Mouse (Mus musculus): ENCODE data around the gene Myh9. TPM values are rescaled to one million over a fixed set of nuclear protein-coding genes. Genes with fewer than 3 reads are reported as not detected.

The Myh9 gene
- polyA plus RNA-seq, 1 experiment: 350 TPM

DNA sequence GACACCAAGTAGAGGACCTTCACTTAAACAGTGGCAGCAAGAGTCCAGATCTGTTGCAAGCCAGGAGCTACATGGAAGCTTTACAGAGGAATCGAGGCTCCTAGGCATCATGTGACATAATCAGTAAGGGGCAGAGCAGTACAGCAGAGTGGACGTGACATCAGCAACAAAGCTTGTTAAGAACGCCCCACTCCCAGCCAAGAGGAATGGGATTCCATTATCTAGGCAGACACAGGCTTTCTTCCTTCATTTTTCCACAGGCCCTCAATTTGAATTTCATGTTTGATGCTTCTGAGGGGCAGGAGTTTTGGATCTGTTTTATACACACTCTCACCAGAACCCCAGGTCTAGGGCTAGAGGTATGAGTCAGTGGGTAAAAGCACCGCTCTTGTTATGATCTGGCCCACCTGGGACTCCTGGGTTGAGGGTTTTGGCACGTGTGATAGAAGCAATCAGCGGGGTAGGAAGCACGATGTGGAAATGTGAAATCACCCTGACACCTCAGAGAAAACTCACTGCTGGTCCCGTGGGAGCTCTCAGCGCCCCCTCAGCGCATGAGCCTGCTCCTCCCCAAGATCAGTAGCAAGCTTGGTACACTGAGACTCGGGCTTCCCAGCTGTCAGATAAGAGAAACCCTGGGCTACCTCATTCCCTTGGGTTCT is 30.7 kb downstream of the Myh9 start:
- 71% methylated on average over 11 of the region's 11 CpGs for WGBS
- TF ChIP-seq POLR2A (IDR thresholded peaks at IDR 0.05; ENCODE audit: insufficient read depth, low read depth, low read length): no peak
- no peak for TF ChIP-seq CTCF (IDR thresholded peaks at IDR 0.05; ENCODE audit: insufficient read depth, low read depth, low read length)
- H3K27ac ChIP-seq (ENCODE audit: insufficient read depth, low read depth, low read length): no peak overlapping the region

DNA sequence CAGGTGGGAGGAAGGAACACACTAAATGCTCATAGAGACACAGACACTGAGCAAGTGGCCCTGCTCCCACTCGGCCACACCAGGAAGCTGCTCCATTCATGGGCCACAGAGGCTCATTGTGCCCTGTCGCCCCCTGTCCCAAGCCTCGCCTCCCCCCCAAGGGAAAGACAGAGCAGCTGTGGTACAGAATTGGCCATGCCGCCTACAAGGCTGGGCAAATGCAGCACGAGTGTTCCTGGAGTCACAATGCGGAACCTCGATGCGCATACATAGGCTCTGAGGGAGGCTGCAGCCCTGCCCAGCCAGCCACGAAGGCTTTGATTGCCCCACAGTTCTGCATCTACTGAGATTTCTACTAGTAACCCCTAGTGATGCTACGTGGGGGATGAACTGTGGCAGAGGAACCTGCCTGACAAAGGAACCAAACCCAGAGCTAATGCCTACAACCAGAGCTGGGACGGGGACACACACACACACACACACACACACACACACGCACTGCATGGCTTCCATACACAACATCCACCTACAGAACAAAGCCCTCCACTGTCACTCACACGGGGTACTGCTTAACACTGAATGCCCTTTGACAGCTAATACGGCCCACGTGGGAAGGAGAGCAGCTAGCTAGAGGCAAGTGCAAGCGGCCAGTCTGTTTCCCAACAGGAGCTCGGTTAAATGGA is 31.4 kb downstream of the Myh9 start:
- peaks cover 40% of the 10 kb centered on the region for H3K4me1 ChIP-seq (ENCODE audit: control insufficient read depth, insufficient read depth, low read length)
- TF ChIP-seq CTCF (IDR thresholded peaks at IDR 0.05; ENCODE audit: insufficient read depth, low read depth, low read length): no peak
- no peak for TF ChIP-seq POLR2A (IDR thresholded peaks at IDR 0.05; ENCODE audit: insufficient read depth, low read depth, low read length)
- WGBS: 50% methylated on average over 17 of the region's 17 CpGs
- H3K4me3 ChIP-seq (ENCODE audit: insufficient read depth, low read depth, low read length): no peak overlapping the region
- no peak overlapping the region for H3K27ac ChIP-seq (ENCODE audit: insufficient read depth, low read depth, low read length)

More for the DNA sequence above, 30.7 kb downstream of the Myh9 start:
- Histone ChIP-seq H3K4me1 (ENCODE audit: control insufficient read depth, insufficient read depth, low read length) (peaks cover 44% of the 10 kb centered on the region), H3K4me3 (ENCODE audit: insufficient read depth, low read depth, low read length) (no peak overlapping the region)

DNA sequence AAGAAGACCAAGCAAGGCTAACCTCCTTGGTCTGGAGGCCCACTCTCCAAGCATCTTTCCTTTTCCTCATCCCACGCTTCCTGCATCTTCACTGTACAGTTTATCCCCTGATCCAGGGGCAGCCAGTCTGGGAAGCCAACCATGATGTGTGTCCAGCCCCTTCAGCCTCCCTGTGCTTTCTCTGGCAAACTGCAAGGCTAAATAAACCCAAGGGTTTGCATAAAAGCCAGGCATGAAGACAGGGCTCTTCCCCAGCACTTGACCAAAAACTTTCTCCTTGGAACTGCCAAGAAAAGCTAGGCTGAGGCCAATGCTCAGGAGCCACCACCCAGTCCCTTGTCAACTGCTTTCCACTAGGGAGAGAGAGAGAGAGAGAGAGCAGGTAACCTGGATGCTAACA is 32.5 kb downstream of the Myh9 start:
- H3K4me3 ChIP-seq (ENCODE audit: insufficient read depth, low read depth, low read length): no peak overlapping the region
- no peak overlapping the region for H3K27ac ChIP-seq (ENCODE audit: insufficient read depth, low read depth, low read length)
- WGBS: 95% methylated on average over 1 of the region's 1 CpGs
- TF ChIP-seq CTCF (IDR thresholded peaks at IDR 0.05; ENCODE audit: insufficient read depth, low read depth, low read length) (no peak), POLR2A (IDR thresholded peaks at IDR 0.05; ENCODE audit: insufficient read depth, low read depth, low read length) (no peak)
- H3K4me1 ChIP-seq (ENCODE audit: control insufficient read depth, insufficient read depth, low read length): peaks cover 47% of the 10 kb centered on the region

DNA sequence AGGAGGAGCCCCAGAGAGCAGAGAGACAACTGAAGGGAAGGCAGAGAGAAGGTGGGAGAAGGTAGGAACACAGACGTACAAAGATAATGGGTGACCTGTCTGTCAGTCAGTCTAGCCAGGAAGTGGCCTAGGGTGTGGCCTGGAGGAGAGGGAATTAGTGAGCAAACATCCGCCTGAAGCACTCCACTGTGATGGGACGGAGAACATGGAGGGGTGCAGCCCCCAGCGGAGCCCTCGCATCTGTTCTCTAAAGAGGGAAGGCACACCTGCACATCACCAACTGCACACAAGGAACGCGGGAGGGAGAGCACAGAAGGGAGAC is 34.8 kb downstream of the Myh9 start:
- Histone ChIP-seq H3K27ac (ENCODE audit: insufficient read depth, low read depth, low read length) (no peak overlapping the region), H3K4me3 (ENCODE audit: insufficient read depth, low read depth, low read length) (no peak overlapping the region), H3K4me1 (ENCODE audit: control insufficient read depth, insufficient read depth, low read length) (peaks cover 48% of the 10 kb centered on the region)
- 76% methylated on average over 7 of the region's 7 CpGs for WGBS
- TF ChIP-seq POLR2A (IDR thresholded peaks at IDR 0.05; ENCODE audit: insufficient read depth, low read depth, low read length): no peak
- no peak for TF ChIP-seq CTCF (IDR thresholded peaks at IDR 0.05; ENCODE audit: insufficient read depth, low read depth, low read length)

DNA sequence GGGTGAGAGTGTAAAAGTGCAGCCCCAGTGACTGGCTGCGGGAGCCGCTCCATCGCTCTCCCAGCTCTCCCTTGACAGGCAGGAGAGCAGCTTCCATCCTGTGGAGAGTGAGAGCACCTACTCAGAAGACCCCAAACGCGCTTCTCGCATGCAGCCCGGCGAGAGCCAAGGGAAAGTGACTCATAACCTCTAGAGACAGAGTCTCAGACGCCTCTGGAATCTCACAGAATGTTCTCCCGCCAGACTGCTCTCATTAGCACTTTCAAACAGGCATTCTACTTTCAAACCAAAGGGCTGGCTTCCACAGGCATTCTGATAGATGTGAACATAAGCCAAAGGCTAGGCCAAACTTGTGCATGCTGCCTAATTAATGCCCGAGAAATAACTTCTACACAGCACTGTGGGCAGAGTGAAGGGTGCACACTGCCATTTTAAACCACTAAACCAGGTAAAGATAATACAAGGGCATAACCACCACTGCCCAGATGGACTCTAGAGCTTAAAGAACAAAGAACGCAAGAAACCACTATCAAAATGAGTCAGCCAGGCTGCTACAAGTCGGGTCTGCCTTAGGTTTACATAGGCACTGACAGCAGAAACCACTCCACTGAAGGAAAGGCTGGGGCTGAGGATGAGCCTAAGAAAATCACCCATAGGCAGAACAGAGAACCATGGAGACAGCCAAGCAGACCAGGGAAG is 35.3 kb downstream of the Myh9 start:
- Histone ChIP-seq H3K27ac (ENCODE audit: insufficient read depth, low read depth, low read length) (no peak overlapping the region), H3K4me1 (ENCODE audit: control insufficient read depth, insufficient read depth, low read length) (peaks cover 50% of the 10 kb centered on the region), H3K4me3 (ENCODE audit: insufficient read depth, low read depth, low read length) (no peak overlapping the region)
- no peak for TF ChIP-seq POLR2A (IDR thresholded peaks at IDR 0.05; ENCODE audit: insufficient read depth, low read depth, low read length)
- TF ChIP-seq CTCF (IDR thresholded peaks at IDR 0.05; ENCODE audit: insufficient read depth, low read depth, low read length): no peak
- 35% methylated on average over 13 of the region's 13 CpGs for WGBS

DNA sequence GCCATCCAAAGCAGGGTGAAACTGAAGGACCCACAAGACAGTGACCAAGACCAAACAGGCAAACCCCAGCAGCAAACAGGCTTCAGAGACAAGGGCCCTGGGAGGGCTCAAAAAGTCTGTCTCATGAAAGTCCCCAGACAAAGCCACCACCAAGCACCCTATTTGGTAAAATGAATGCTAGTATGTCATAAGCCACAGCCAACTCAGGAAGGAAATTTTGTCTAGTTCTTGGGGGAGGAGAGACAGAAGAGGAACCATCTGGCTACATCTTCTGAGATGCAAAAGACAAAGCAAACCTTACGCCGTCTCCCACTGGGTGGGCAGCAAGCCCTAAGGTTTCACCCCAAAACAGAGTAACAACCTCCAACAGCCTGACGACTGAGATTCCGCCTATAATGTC is 36.3 kb downstream of the Myh9 start:
- peaks cover 52% of the 10 kb centered on the region for H3K4me1 ChIP-seq (ENCODE audit: control insufficient read depth, insufficient read depth, low read length)
- 92% methylated on average over 4 of the region's 4 CpGs for WGBS
- H3K4me3 ChIP-seq (ENCODE audit: insufficient read depth, low read depth, low read length): no peak overlapping the region
- no peak overlapping the region for H3K27ac ChIP-seq (ENCODE audit: insufficient read depth, low read depth, low read length)
- TF ChIP-seq CTCF (IDR thresholded peaks at IDR 0.05; ENCODE audit: insufficient read depth, low read depth, low read length) (no peak), POLR2A (IDR thresholded peaks at IDR 0.05; ENCODE audit: insufficient read depth, low read depth, low read length) (no peak)

DNA sequence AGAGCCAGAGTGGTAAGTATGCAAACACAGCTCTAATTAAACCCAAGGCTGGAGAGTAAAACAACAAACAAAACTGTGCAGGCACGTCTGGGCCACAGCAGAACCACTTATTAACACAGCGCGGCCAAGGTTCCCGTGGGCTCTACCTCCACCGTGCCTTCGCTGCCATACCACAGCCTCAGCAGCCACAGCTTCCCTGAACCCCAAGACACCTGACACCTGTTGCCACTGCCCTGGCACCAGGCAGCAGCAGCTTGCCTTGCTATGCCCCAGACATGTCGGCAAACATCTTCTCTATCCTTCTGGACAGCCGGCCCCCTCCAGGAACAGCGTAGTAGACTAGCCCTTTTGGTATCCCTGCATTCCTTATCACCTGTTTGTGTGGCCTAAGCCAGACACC is 37.0 kb downstream of the Myh9 start:
- no peak overlapping the region for H3K27ac ChIP-seq (ENCODE audit: insufficient read depth, low read depth, low read length)
- 56% methylated on average over 9 of the region's 9 CpGs for WGBS
- H3K4me3 ChIP-seq (ENCODE audit: insufficient read depth, low read depth, low read length): no peak overlapping the region
- peaks cover 50% of the 10 kb centered on the region for H3K4me1 ChIP-seq (ENCODE audit: control insufficient read depth, insufficient read depth, low read length)
- no peak for TF ChIP-seq POLR2A (IDR thresholded peaks at IDR 0.05; ENCODE audit: insufficient read depth, low read depth, low read length)
- TF ChIP-seq CTCF (IDR thresholded peaks at IDR 0.05; ENCODE audit: insufficient read depth, low read depth, low read length): no peak

DNA sequence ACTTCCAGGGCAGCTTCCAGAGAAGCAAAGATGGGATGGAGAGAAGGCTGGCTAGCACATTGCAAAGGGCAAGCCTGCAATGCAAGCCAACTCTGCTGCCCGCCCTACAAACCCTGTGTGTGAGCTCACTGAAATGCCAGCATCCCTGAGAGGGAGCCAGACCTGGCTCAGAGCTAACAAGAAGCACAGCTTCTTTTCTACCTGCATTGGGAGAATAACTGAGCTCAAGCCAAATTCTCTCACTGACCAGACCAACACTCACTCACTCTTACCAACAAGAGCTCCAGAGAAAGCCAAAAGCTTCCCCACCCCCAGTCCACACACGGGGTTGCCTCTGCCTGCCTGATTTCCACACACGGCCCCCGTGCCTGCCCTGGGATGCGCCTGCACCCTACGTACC is 37.5 kb downstream of the Myh9 start:
- H3K4me3 ChIP-seq (ENCODE audit: insufficient read depth, low read depth, low read length): no peak overlapping the region
- H3K27ac ChIP-seq (ENCODE audit: insufficient read depth, low read depth, low read length): no peak overlapping the region
- 71% methylated on average over 6 of the region's 6 CpGs for WGBS
- H3K4me1 ChIP-seq (ENCODE audit: control insufficient read depth, insufficient read depth, low read length): peaks cover 52% of the 10 kb centered on the region
- TF ChIP-seq POLR2A (IDR thresholded peaks at IDR 0.05; ENCODE audit: insufficient read depth, low read depth, low read length) (no peak), CTCF (IDR thresholded peaks at IDR 0.05; ENCODE audit: insufficient read depth, low read depth, low read length) (no peak)

DNA sequence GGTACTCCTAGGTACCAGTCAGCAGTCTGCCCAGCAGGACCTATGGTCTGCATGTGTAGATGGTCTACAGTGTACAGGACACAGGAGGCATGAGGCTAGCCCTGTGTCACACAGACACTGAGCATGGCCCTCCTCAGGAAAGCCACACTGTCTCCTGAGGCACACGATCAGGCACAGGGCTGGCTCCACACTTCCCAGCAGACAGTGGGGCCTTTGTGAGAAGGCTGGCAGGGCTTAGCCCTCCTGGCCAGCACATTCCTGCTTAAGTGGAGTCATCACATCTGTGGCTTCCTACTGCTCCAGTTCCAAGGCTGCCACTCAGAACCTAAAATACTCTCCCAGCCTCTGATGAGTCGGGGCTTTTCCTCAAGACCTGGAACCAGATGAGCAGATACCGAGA is 38.2 kb downstream of the Myh9 start:
- Histone ChIP-seq H3K4me1 (ENCODE audit: control insufficient read depth, insufficient read depth, low read length) (peaks cover 59% of the 10 kb centered on the region), H3K4me3 (ENCODE audit: insufficient read depth, low read depth, low read length) (no peak overlapping the region), H3K27ac (ENCODE audit: insufficient read depth, low read depth, low read length) (peak overlapping the region; percentile 50; the same call in 1 of the 2 replicates)
- WGBS: 54% methylated on average over 3 of the region's 3 CpGs
- TF ChIP-seq POLR2A (IDR thresholded peaks at IDR 0.05; ENCODE audit: insufficient read depth, low read depth, low read length): no peak
- no peak for TF ChIP-seq CTCF (IDR thresholded peaks at IDR 0.05; ENCODE audit: insufficient read depth, low read depth, low read length)

All from olfactory bulb, adult 2 months (tissue).